Mouse (Mus musculus) forebrain, embryonic 15.5 days (tissue): ENCODE results near the gene Caskin1. TPM values are rescaled to one million over a fixed set of nuclear protein-coding genes. Genes with fewer than 3 reads are reported as not detected.

Source experiments
- ATAC-seq: fragments of 200-750 bp; cut with Nextera tagmentation; replicated peaks from 2 replicates; pipeline ENCODE4 v1.8.0; 2017; ENCODE audit warnings: mild to moderate bottlenecking, moderate TSS enrichment, moderate library complexity
- H3K27ac ChIP-seq: fragments of 300-500 bp; sonication (generic); replicated peaks from 2 replicates; pipeline ENCODE4 v1.5.1; 2015; ENCODE audit warnings: mild to moderate bottlenecking, inconsistent platforms
- H3K27me3 ChIP-seq: fragments of 300-500 bp; sonication (generic); 2 replicates; pipeline ENCODE4 v1.6.1; 2015; ENCODE audit warnings: inconsistent platforms
- H3K36me3 ChIP-seq: fragments of 300-500 bp; sonication (generic); 2 replicates; pipeline ENCODE4 v1.6.1; 2015; ENCODE audit warnings: mild to moderate bottlenecking, inconsistent platforms
- H3K4me1 ChIP-seq: fragments of 300-500 bp; sonication (generic); 2 replicates; pipeline ENCODE4 v1.6.1; 2015; ENCODE audit warnings: inconsistent platforms
- H3K4me2 ChIP-seq: fragments of 300-500 bp; sonication (generic); replicated peaks from 2 replicates; pipeline ENCODE4 v1.6.1; 2015; ENCODE audit warnings: mild to moderate bottlenecking, inconsistent platforms
- H3K4me3 ChIP-seq: fragments of 300-500 bp; sonication (generic); 2 replicates; pipeline ENCODE4 v1.5.1; 2015; ENCODE audit warnings: mild to moderate bottlenecking, inconsistent platforms
- H3K9ac ChIP-seq: fragments of 300-500 bp; sonication (generic); replicated peaks from 2 replicates; pipeline ENCODE4 v1.6.1; 2015; ENCODE audit warnings: mild to moderate bottlenecking, inconsistent platforms
- H3K9me3 ChIP-seq: fragments of 300-500 bp; sonication (generic); 2 replicates; pipeline ENCODE4 v1.6.1; 2016; ENCODE audit warnings: inconsistent platforms
- WGBS: fragments of 180-500 bp; shearing (Covaris S2); methylation state at CpG from one replicate; pipeline ENCODE4 v1.1.7; 2015; ENCODE audit warnings: mixed read lengths; 5-methylcytosine and 5-hydroxymethylcytosine counted together
- polyA plus RNA-seq: library from polyadenylated mRNA; unstranded; fragments of >200 nt; fragmentation: Nextera tagmentation; extraction: Ambion mirVana; gene quantifications from 2 replicates; pipeline ENCODE4 v1.2.1, GENCODE M21; 2015

Caskin1 gene
- polyA plus RNA-seq, 1 experiment from 2014 or later, result 25.6 TPM

- Histone ChIP-seq H3K4me1 (peaks cover 44% of the 10 kb centered on the region), H3K9ac (no peak overlapping the region; the same call in 1 of the 2 replicates), H3K9me3 (no peaks in the 10 kb centered on the region), H3K27me3 (no peaks in the 10 kb centered on the region), H3K4me3 (no peak overlapping the region), H3K36me3 (peaks cover 34% of the 10 kb centered on the region), H3K27ac (no peak overlapping the region), H3K4me2 (no peak overlapping the region)
- WGBS, result 83% methylated on average over 5 of the region's 5 CpGs
- no peak for ATAC-seq
Observed at GRCm38 (mm10) chr17:24474557-24474956, 13.8 kb upstream of the Caskin1 start.

- no peak overlapping the region for H3K9ac ChIP-seq
- no peaks in the 10 kb centered on the region for H3K9me3 ChIP-seq
- 96% methylated on average over 6 of the region's 6 CpGs for WGBS
- no peak overlapping the region for H3K4me2 ChIP-seq
- H3K36me3 ChIP-seq, result peaks cover 34% of the 10 kb centered on the region
- no peak overlapping the region for H3K4me3 ChIP-seq
- H3K27ac ChIP-seq, result no peak overlapping the region
- ATAC-seq, result no peak
- H3K27me3 ChIP-seq, result no peaks in the 10 kb centered on the region
- peaks cover 46% of the 10 kb centered on the region for H3K4me1 ChIP-seq
Observed at GRCm38 (mm10) chr17:24475586-24475985, 12.8 kb upstream of the Caskin1 start.

- Histone ChIP-seq H3K4me2 (no peak overlapping the region), H3K4me1 (peaks cover 41% of the 10 kb centered on the region), H3K9me3 (no peaks in the 10 kb centered on the region), H3K36me3 (peaks cover 34% of the 10 kb centered on the region), H3K9ac (no peak overlapping the region), H3K27me3 (no peaks in the 10 kb centered on the region), H3K4me3 (no peak overlapping the region), H3K27ac (no peak overlapping the region)
- WGBS, result 94% methylated on average over 10 of the region's 10 CpGs
- no peak for ATAC-seq
Observed at GRCm38 (mm10) chr17:24476022-24476776, 12.2 kb upstream of the Caskin1 start.

GRCm38 (mm10) chr17:24477053-24477984 lies 11.1 kb upstream of the Caskin1 start:
- Histone ChIP-seq H3K4me2 (peak overlapping the region; percentile 53), H3K4me1 (peaks cover 29% of the 10 kb centered on the region), H3K4me3 (no peak overlapping the region), H3K9ac (0 out of 2 replicates have a peak overlapping the region, but pooled peaks have one; percentile 10), H3K9me3 (no peaks in the 10 kb centered on the region), H3K27me3 (no peaks in the 10 kb centered on the region), H3K27ac (no peak overlapping the region), H3K36me3 (peaks cover 34% of the 10 kb centered on the region)
- WGBS, result 90% methylated on average over 20 of the region's 20 CpGs
- no peak for ATAC-seq

- peak; percentile 19; the same call in 1 of the 2 replicates for ATAC-seq
- no peaks in the 10 kb centered on the region for H3K27me3 ChIP-seq
- peak overlapping the region; percentile 53 for H3K4me2 ChIP-seq
- 53% methylated on average over 11 of the region's 11 CpGs for WGBS
- peak overlapping the region; percentile 92 for H3K9ac ChIP-seq
- no peaks in the 10 kb centered on the region for H3K9me3 ChIP-seq
- no peak overlapping the region for H3K27ac ChIP-seq
- H3K36me3 ChIP-seq, result peaks cover 34% of the 10 kb centered on the region
- peaks cover 22% of the 10 kb centered on the region for H3K4me1 ChIP-seq
- peak overlapping the region; percentile 90 for H3K4me3 ChIP-seq
Observed at GRCm38 (mm10) chr17:24477985-24478600, 10.3 kb upstream of the Caskin1 start.

GRCm38 (mm10) chr17:24478663-24479380 lies 9.6 kb upstream of the Caskin1 start, which contains the start of gene Mlst8:
Gene Mlst8 (minus strand): TSS chr17:24479078.
- Histone ChIP-seq H3K27ac (peak within 1 kb of the TSS; percentile 98), H3K4me2 (peak within 1 kb of the TSS; percentile 53), H3K4me1 (peaks cover 15% of the 10 kb centered on the region), H3K4me3 (peak within 1 kb of the TSS; percentile 90), H3K27me3 (no peaks in the 10 kb centered on the region), H3K36me3 (peaks cover 34% of the 10 kb centered on the region), H3K9ac (peak within 1 kb of the TSS; percentile 92), H3K9me3 (no peaks in the 10 kb centered on the region)
- WGBS, result under 1% methylated on average over 48 of the region's 48 CpGs
- ATAC-seq, result peak; percentile 95

- H3K9ac ChIP-seq, result no peak overlapping the region
- 21% methylated on average over 1 of the region's 1 CpGs for WGBS
- H3K9me3 ChIP-seq, result no peaks in the 10 kb centered on the region
- peak overlapping the region; percentile 53; the same call in 1 of the 2 replicates for H3K4me2 ChIP-seq
- H3K27me3 ChIP-seq, result no peaks in the 10 kb centered on the region
- peaks cover 29% of the 10 kb centered on the region for H3K36me3 ChIP-seq
- peaks cover 15% of the 10 kb centered on the region for H3K4me1 ChIP-seq
- no peak overlapping the region for H3K27ac ChIP-seq
- peak overlapping the region; percentile 90 for H3K4me3 ChIP-seq
- ATAC-seq, result no peak
Observed at GRCm38 (mm10) chr17:24479431-24479830, 9.0 kb upstream of the Caskin1 start.

GRCm38 (mm10) chr17:24480201-24480826 lies 8.1 kb upstream of the Caskin1 start:
- no peak overlapping the region for H3K9ac ChIP-seq
- no peak for ATAC-seq
- no peaks in the 10 kb centered on the region for H3K9me3 ChIP-seq
- H3K27me3 ChIP-seq, result no peaks in the 10 kb centered on the region
- WGBS, result 51% methylated on average over 3 of the region's 3 CpGs
- peaks cover 21% of the 10 kb centered on the region for H3K36me3 ChIP-seq
- peaks cover 17% of the 10 kb centered on the region for H3K4me1 ChIP-seq
- H3K27ac ChIP-seq, result no peak overlapping the region
- no peak overlapping the region for H3K4me2 ChIP-seq
- H3K4me3 ChIP-seq, result no peak overlapping the region

- 94% methylated on average over 20 of the region's 20 CpGs for WGBS
- no peaks in the 10 kb centered on the region for H3K9me3 ChIP-seq
- no peak overlapping the region for H3K4me2 ChIP-seq
- H3K27ac ChIP-seq, result no peak overlapping the region
- no peak overlapping the region for H3K9ac ChIP-seq
- H3K27me3 ChIP-seq, result no peaks in the 10 kb centered on the region
- H3K4me1 ChIP-seq, result peaks cover 23% of the 10 kb centered on the region
- ATAC-seq, result no peak
- no peak overlapping the region for H3K4me3 ChIP-seq
- H3K36me3 ChIP-seq, result peaks cover 12% of the 10 kb centered on the region
Observed at GRCm38 (mm10) chr17:24481027-24481815, 7.2 kb upstream of the Caskin1 start.

- H3K9me3 ChIP-seq, result no peaks in the 10 kb centered on the region
Observed at GRCm38 (mm10) chr17:24483495-24483894, 4.9 kb upstream of the Caskin1 start.

More at GRCm38 (mm10) chr17:24483495-24483894, 4.9 kb upstream of the Caskin1 start:
- ATAC-seq, result no peak
- no peak overlapping the region for H3K9ac ChIP-seq
- peaks cover 19% of the 10 kb centered on the region for H3K4me1 ChIP-seq
- WGBS, result 94% methylated on average over 3 of the region's 3 CpGs
- H3K4me3 ChIP-seq, result no peak overlapping the region
- H3K4me2 ChIP-seq, result no peak overlapping the region
- no peaks in the 10 kb centered on the region for H3K36me3 ChIP-seq
- H3K27me3 ChIP-seq, result no peaks in the 10 kb centered on the region
- H3K27ac ChIP-seq, result no peak overlapping the region
